In genomic region chrX:150956522-150957300, GRCm38 (mm10) we compare ENCODE assay signal across 7 mouse cellular contexts.
DNase-seq lines count a peak whose midpoint lies in the region; ATAC-seq and TF ChIP-seq lines count a peak whose summit lies in the region.

No protein-coding gene starts in this region.

- H3K36me3 ChIP-seq in embryonic facial prominence, embryonic 13.5 days, result no peaks in the 10 kb centered on the region
- no peaks in the 10 kb centered on the region for H3K36me3 ChIP-seq in kidney, adult 2 months (ENCODE audit: control insufficient read depth, insufficient read depth, low read length)
- H3K36me3 ChIP-seq in limb, embryonic 12.5 days, result no peaks in the 10 kb centered on the region
- no peaks in the 10 kb centered on the region for H3K36me3 ChIP-seq in midbrain, embryonic 14.5 days (ENCODE audit: control insufficient read depth, insufficient read depth, low read length)

- ATAC-seq in embryonic facial prominence, embryonic 13.5 days (ENCODE audit: insufficient number of reproducible peaks, insufficient read depth, low FRiP score, low TSS enrichment, low read depth), result peak; percentile 96
- ATAC-seq in limb, embryonic 12.5 days (ENCODE audit: insufficient number of reproducible peaks, insufficient read depth, low FRiP score, low TSS enrichment, low read depth), result peak; percentile 96
- ATAC-seq in midbrain, embryonic 14.5 days (ENCODE audit: low FRiP score, low TSS enrichment), result peak; percentile 98

- WGBS in bone marrow, adult 2 months, result 23% methylated on average over 25 of the region's 25 CpGs
- 25% methylated on average over 25 of the region's 25 CpGs for WGBS in embryonic facial prominence, embryonic 13.5 days
- WGBS in kidney, adult 2 months, result 5% methylated on average over 25 of the region's 25 CpGs
- 17% methylated on average over 25 of the region's 25 CpGs for WGBS in limb, embryonic 12.5 days
- WGBS in midbrain, embryonic 14.5 days, result 21% methylated on average over 25 of the region's 25 CpGs

- no peaks in the 10 kb centered on the region for H3K9me3 ChIP-seq in embryonic facial prominence, embryonic 13.5 days
- no peaks in the 10 kb centered on the region for H3K9me3 ChIP-seq in limb, embryonic 12.5 days
- H3K9me3 ChIP-seq in midbrain, embryonic 14.5 days (ENCODE audit: control insufficient read depth, low read length), result no peaks in the 10 kb centered on the region

- peak; percentile 27; the same call in 1 of the 2 replicates for TF ChIP-seq CTCF in bone marrow, adult 2 months (IDR thresholded peaks at IDR 0.05; ENCODE audit: control insufficient read depth, insufficient read depth, low read length)
- peak; percentile 45 for TF ChIP-seq CTCF in kidney, adult 2 months (conservative IDR thresholded peaks at IDR 0.05; ENCODE audit: insufficient read depth, insufficient read length, low read depth, low read length)

- H3K27me3 ChIP-seq in embryonic facial prominence, embryonic 13.5 days, result no peaks in the 10 kb centered on the region; the same call in 1 of the 2 replicates
- no peaks in the 10 kb centered on the region for H3K27me3 ChIP-seq in kidney, adult 2 months (replicated peaks; ENCODE audit: control insufficient read depth, insufficient read depth, low read length)
- H3K27me3 ChIP-seq in limb, embryonic 12.5 days, result peaks cover 10% of the 10 kb centered on the region; the same call in 1 of the 2 replicates
- no peaks in the 10 kb centered on the region for H3K27me3 ChIP-seq in midbrain, embryonic 14.5 days (ENCODE audit: control insufficient read depth, insufficient read depth, low read length)

- peak overlapping the region; percentile 52 for H3K4me2 ChIP-seq in embryonic facial prominence, embryonic 13.5 days
- H3K4me2 ChIP-seq in limb, embryonic 12.5 days, result peak overlapping the region; percentile 44
- peak overlapping the region; percentile 48 for H3K4me2 ChIP-seq in midbrain, embryonic 14.5 days (ENCODE audit: low read length)

- no peaks in the 10 kb centered on the region for H3K4me1 ChIP-seq in bone marrow, adult 2 months (ENCODE audit: control insufficient read depth, insufficient read depth, low read length)
- no peaks in the 10 kb centered on the region for H3K4me1 ChIP-seq in embryonic facial prominence, embryonic 13.5 days
- no peaks in the 10 kb centered on the region for H3K4me1 ChIP-seq in kidney, adult 2 months (ENCODE audit: control insufficient read depth, insufficient read depth, low read length)
- no peaks in the 10 kb centered on the region for H3K4me1 ChIP-seq in limb, embryonic 12.5 days (replicated peaks)
- H3K4me1 ChIP-seq in midbrain, embryonic 14.5 days (ENCODE audit: control insufficient read depth, insufficient read depth, low read length), result no peaks in the 10 kb centered on the region

- H3K9ac ChIP-seq in embryonic facial prominence, embryonic 13.5 days, result no peak overlapping the region
- no peak overlapping the region for H3K9ac ChIP-seq in limb, embryonic 12.5 days (replicated peaks)
- peak overlapping the region; percentile 16; the same call in 1 of the 2 replicates for H3K9ac ChIP-seq in midbrain, embryonic 14.5 days (replicated peaks; ENCODE audit: low read length)

- H3K4me3 ChIP-seq in bone marrow, adult 2 months (replicated peaks; ENCODE audit: control insufficient read depth, low read depth, low read length), result no peak overlapping the region
- H3K4me3 ChIP-seq in embryonic facial prominence, embryonic 13.5 days, result peak overlapping the region; percentile 33
- H3K4me3 ChIP-seq in kidney, adult 2 months (ENCODE audit: insufficient read depth, low read depth, low read length), result peak overlapping the region; percentile 16
- peak overlapping the region; percentile 19 for H3K4me3 ChIP-seq in limb, embryonic 12.5 days (replicated peaks)
- H3K4me3 ChIP-seq in midbrain, embryonic 14.5 days (replicated peaks; ENCODE audit: low read depth, low read length), result peak overlapping the region; percentile 21

- H3K27ac ChIP-seq in bone marrow, adult 2 months (ENCODE audit: control insufficient read depth, insufficient read depth, low read depth, low read length, poor library complexity), result no peak overlapping the region
- H3K27ac ChIP-seq in embryonic facial prominence, embryonic 13.5 days, result peak overlapping the region; percentile 80
- no peak overlapping the region for H3K27ac ChIP-seq in kidney, adult 2 months (ENCODE audit: insufficient read depth, low read depth, low read length)
- H3K27ac ChIP-seq in limb, embryonic 12.5 days, result peak overlapping the region; percentile 83
- H3K27ac ChIP-seq in midbrain, embryonic 14.5 days (replicated peaks; ENCODE audit: low read depth, low read length), result peak overlapping the region; percentile 80

- DNase-seq in heart, adult 8-10 months (ENCODE audit: low spot score), result peak; percentile 65
- peak; percentile 79 for DNase-seq in kidney, adult 2 months
- DNase-seq in midbrain, embryonic 14.5 days, result peak; percentile 88
- peak; percentile 12 to 25 for DNase-seq in spleen, postnatal 36 days (ENCODE audit: low spot score in 2 of 2)

- TF ChIP-seq POLR2A in bone marrow, adult 2 months (IDR thresholded peaks at IDR 0.05; ENCODE audit: borderline replicate concordance, control insufficient read depth, low read depth, low read length), result no peak
- TF ChIP-seq POLR2A in kidney, adult 2 months (IDR thresholded peaks at IDR 0.05; ENCODE audit: low read depth, low read length), result no peak

Comparison
In these comparisons a context has a peak if more than half of its experiments do, and no peak if none do; other contexts are left out.
1. H3K27ac ChIP-seq: peak in embryonic facial prominence, embryonic 13.5 days (single experiment), limb, embryonic 12.5 days (single experiment) and midbrain, embryonic 14.5 days (single experiment); none in bone marrow, adult 2 months (single experiment) and kidney, adult 2 months (single experiment).
2. DNase-seq: peak in every context shown above with its lines; median percentile 88 in midbrain, embryonic 14.5 days; 79 in kidney, adult 2 months; 65 in heart, adult 8-10 months; 18 in spleen, postnatal 36 days.
3. Peak in every context shown above with its lines, with median percentiles within 50 percentile points of each other: ATAC-seq and H3K4me2 ChIP-seq.